Mouse (Mus musculus) megakaryocyte, embryonic 14.5 days (primary cell): ENCODE data around the gene Pigc.

Experiments used
- FLI1 ChIP-seq: IDR thresholded peaks from 2 replicates; pipeline ENCODE4 v1.6.1; 2012; ENCODE audit warnings: low read length, inconsistent platforms, mixed read lengths
- GATA1 ChIP-seq: IDR thresholded peaks from 3 replicates; pipeline ENCODE4 v1.6.1; 2012; ENCODE audit warnings: mixed read lengths, low read length, inconsistent platforms, borderline replicate concordance

DNA sequence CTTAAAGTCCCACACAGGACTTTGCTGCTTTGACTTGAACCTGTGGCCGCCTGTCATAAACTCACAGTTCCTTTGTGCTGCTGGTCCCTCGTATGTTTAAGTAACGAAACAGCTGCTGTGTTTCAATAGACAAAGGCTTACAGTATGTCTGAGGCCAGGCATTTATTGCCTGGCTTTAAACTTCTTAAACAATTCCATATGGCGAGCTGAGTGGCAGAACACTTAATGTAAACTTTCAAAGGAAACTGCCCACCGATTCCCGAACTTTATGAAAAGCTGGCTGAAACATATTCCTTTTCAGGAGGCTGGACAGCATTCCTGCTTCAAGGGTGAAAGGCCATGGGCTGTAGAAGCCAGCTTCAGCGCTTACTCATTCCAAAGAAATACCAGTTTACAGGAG is 48.0 kb downstream of the Pigc start:
- no peak for TF ChIP-seq GATA1
- no peak for TF ChIP-seq FLI1
